ENCODE assay signal across 9 mouse cellular contexts in genomic region chr7:130773171-130773830, GRCm38 (mm10). TPM values are rescaled to one million over a fixed set of nuclear protein-coding genes. Genes with fewer than 3 reads are reported as not detected.
DNase-seq lines count a peak whose midpoint lies in the region; ATAC-seq and TF ChIP-seq lines count a peak whose summit lies in the region.
"Had no signal": no experiment of that assay in that cellular context is flagged by ENCODE, and none has a peak within 500 bp of the region (broad histone marks: within the 10 kb centered on the region; RNA-seq: fewer than 3 reads in every experiment).

No protein-coding gene starts in this region.

- H3K27me3 ChIP-seq in cerebellum, adult 2 months (ENCODE audit: control insufficient read depth, insufficient read depth, low read length): no peaks in the 10 kb centered on the region
- H3K27me3 ChIP-seq in embryonic facial prominence, embryonic 11.5 days (ENCODE audit: control insufficient read depth, insufficient read depth, low read length): no peaks in the 10 kb centered on the region

- TF ChIP-seq POLR2A in cerebellum, adult 2 months (IDR thresholded peaks at IDR 0.05; ENCODE audit: borderline replicate concordance, insufficient read depth, low read length): no peak

- no peak overlapping the region for H3K4me2 ChIP-seq in embryonic facial prominence, embryonic 11.5 days (ENCODE audit: low read depth, low read length)

- H3K9ac ChIP-seq in embryonic facial prominence, embryonic 11.5 days (replicated peaks; ENCODE audit: low read length): no peak overlapping the region

- WGBS in cerebellum, adult 2 months: 79% methylated on average over 11 of the region's 11 CpGs
- 62% methylated on average over 11 of the region's 11 CpGs for WGBS in embryonic facial prominence, embryonic 11.5 days

- H3K4me1 ChIP-seq in cerebellum, adult 2 months (ENCODE audit: control insufficient read depth, insufficient read depth, low read length): no peaks in the 10 kb centered on the region
- H3K4me1 ChIP-seq in embryonic facial prominence, embryonic 11.5 days (ENCODE audit: control insufficient read depth, insufficient read depth, low read length): no peaks in the 10 kb centered on the region

- no peaks in the 10 kb centered on the region for H3K36me3 ChIP-seq in embryonic facial prominence, embryonic 11.5 days (replicated peaks; ENCODE audit: control insufficient read depth, insufficient read depth, low read depth, low read length)
- H3K36me3 ChIP-seq: G1E had no signal

- DNase-seq in cerebellum, adult 2 months: no peak
- DNase-seq in cerebellum, adult 9-11 months: no peak
- DNase-seq in ovary, postnatal 14 days (ENCODE audit: low spot score): peak; percentile 55
- no peak for DNase-seq in ovary, postnatal 10 days (ENCODE audit: low spot score)
- DNase-seq in embryonic facial prominence, embryonic 11.5 days (ENCODE audit: low spot score): peak; percentile 54
- peak; percentile 50 for DNase-seq in liver
- peak; percentile 76 for DNase-seq in retina, embryonic 14.5 days (ENCODE audit: low spot score)
- no peak for DNase-seq in right cerebral cortex, adult 2 months (ENCODE audit: low spot score in 2 of 2)

- peak; percentile 52; the same call in 1 of the 2 replicates for TF ChIP-seq CTCF in cerebellum, adult 2 months (IDR thresholded peaks at IDR 0.05; ENCODE audit: borderline replicate concordance, insufficient read depth, low read depth, low read length)

- H3K9me3 ChIP-seq in embryonic facial prominence, embryonic 11.5 days (replicated peaks; ENCODE audit: control insufficient read depth, low read length): no peaks in the 10 kb centered on the region

- H3K27ac ChIP-seq in cerebellum, adult 2 months (ENCODE audit: insufficient read depth, low read length): no peak overlapping the region
- H3K27ac ChIP-seq in embryonic facial prominence, embryonic 11.5 days (replicated peaks; ENCODE audit: low read depth, low read length): no peak overlapping the region

- no peak for ATAC-seq in embryonic facial prominence, embryonic 11.5 days (replicated peaks; ENCODE audit: insufficient number of reproducible peaks, low FRiP score, low TSS enrichment, low read depth)

- no peak overlapping the region for H3K4me3 ChIP-seq in cerebellum, adult 2 months (replicated peaks; ENCODE audit: insufficient read depth, low read depth, low read length)
- no peak overlapping the region for H3K4me3 ChIP-seq in embryonic facial prominence, embryonic 11.5 days (ENCODE audit: low read depth, low read length)

RNA-seq across cellular contexts. Expression of gene Btbd16, which starts 0.6 kb away (rescaled TPM):
- 0.44 and 0.47 TPM in 2 replicates for polyA plus RNA-seq in cerebellum, adult 2 months (2012; rRNA removed)
- not detected in 2 replicates for polyA plus RNA-seq in embryonic facial prominence, embryonic 11.5 days (2014; fragmentation: Nextera tagmentation; extraction: Ambion mirVana)
- polyA plus RNA-seq: G1E had no signal

Comparison
In these comparisons a context has a peak if more than half of its experiments do, and no peak if none do; other contexts are left out.
1. DNase-seq: peak in ovary, postnatal 14 days (single experiment), embryonic facial prominence, embryonic 11.5 days (single experiment), liver (single experiment) and retina, embryonic 14.5 days (single experiment); none in cerebellum, adult 2 months (0 of 2), cerebellum, adult 9-11 months (single experiment), ovary, postnatal 10 days (single experiment) and right cerebral cortex, adult 2 months (0 of 2).